Mouse (Mus musculus): Measurements from ENCODE around the gene Rdh7. TPM values are rescaled to one million over a fixed set of nuclear protein-coding genes. Genes with fewer than 3 reads are reported as not detected.
"Not testable (repeated sequence)": the region's sequence is repeated elsewhere in the genome, so short reads cannot be mapped to it uniquely, and the experiment has no call there.

The Rdh7 gene
- total RNA-seq, 2 experiments from 2014 or later, result not detected

- intact Hi-C loops (cut with DNase I; ENCODE audit: low total_unique reads), result no loop called here
- DNase-seq, result no peak
Observed at GRCm38 (mm10) chr10:127835292-127835691, 53.3 kb downstream of the Rdh7 start.

- DNase-seq; intact Hi-C loops (cut with DNase I; ENCODE audit: low total_unique reads): not testable (repeated sequence)
Observed at GRCm38 (mm10) chr10:127834186-127834585, 54.4 kb downstream of the Rdh7 start.

Other genes starting within 250 kb of the Rdh7 start
- gene Stat6, start 245.8 kb downstream of the Rdh7 start, total RNA-seq (2021), result 10 to 100 TPM; 16.1 to 16.6 TPM
- gene Nemp1, start 221.9 kb downstream of the Rdh7 start, total RNA-seq (2021), result 1 to 10 TPM; 2.3 to 2.7 TPM
- gene Nab2, start 220.2 kb downstream of the Rdh7 start, total RNA-seq (2021), result 1 to 10 TPM; 4.9 to 5.5 TPM
- gene Myo1a, start 183.6 kb downstream of the Rdh7 start, total RNA-seq (2021), result under 1 TPM; 0.18 to 0.53 TPM
- not detected for gene Tac2, start 164.3 kb downstream of the Rdh7 start, total RNA-seq (2021)
- gene Zbtb39, start 149.3 kb downstream of the Rdh7 start, total RNA-seq (2021), result 1 to 10 TPM; 4.7 to 4.9 TPM
- under 1 TPM; 0.47 to 0.80 TPM for gene Gpr182, start 137.1 kb downstream of the Rdh7 start, total RNA-seq (2021)
- gene Rdh1, start 129.1 kb downstream of the Rdh7 start, total RNA-seq (2021), result under 1 TPM in 1 of 2 experiments, not detected in 1; 0.16 TPM
- gene Rdh16f1, start 129.0 kb downstream of the Rdh7 start, total RNA-seq (2021), result under 1 TPM; 0.24 to 0.51 TPM
- under 1 TPM in 1 of 2 experiments, not detected in 1; 0.24 TPM for gene Rdh9, start 112.4 kb downstream of the Rdh7 start, total RNA-seq (2021)
- gene Rdh16, start 87.7 kb downstream of the Rdh7 start, total RNA-seq (2021), result not detected
- gene Rdh19, start 38.9 kb downstream of the Rdh7 start, total RNA-seq (2021), result not detected
- not detected for gene Rdh16f2, start 22.3 kb downstream of the Rdh7 start, total RNA-seq (2021)
- gene Sdr9c7, start 9.7 kb upstream of the Rdh7 start, total RNA-seq (2021), result not detected
- not detected for gene Hsd17b6, start 118.8 kb upstream of the Rdh7 start, total RNA-seq (2021)
- gene Prim1, start 126.4 kb upstream of the Rdh7 start, total RNA-seq (2021), result 1 to 10 TPM; 2.1 to 2.7 TPM
- gene Naca, start 146.8 kb upstream of the Rdh7 start, total RNA-seq (2021), result 100 to 1,000 TPM; 402 to 437 TPM
- gene Ptges3, start 170.1 kb upstream of the Rdh7 start, total RNA-seq (2021), result 10 to 100 TPM; 54.4 to 60.8 TPM
- gene Atp5b, start 194.5 kb upstream of the Rdh7 start, total RNA-seq (2021), result 1,000 to 10,000 TPM; 3,648 to 4,448 TPM
- gene Baz2a, start 202.8 kb upstream of the Rdh7 start, total RNA-seq (2021), result 10 to 100 TPM; 15.2 to 15.6 TPM